Mouse (Mus musculus): ENCODE measurements around the gene Plaur. TPM values are rescaled to one million over a fixed set of nuclear protein-coding genes. Genes with fewer than 3 reads are reported as not detected.
"Not testable (repeated sequence)": the region's sequence is repeated elsewhere in the genome, so short reads cannot be mapped to it uniquely, and the experiment has no call there.

Plaur gene
- total RNA-seq, 2 experiments from 2014 or later = 2.5 to 3.7 TPM

DNA sequence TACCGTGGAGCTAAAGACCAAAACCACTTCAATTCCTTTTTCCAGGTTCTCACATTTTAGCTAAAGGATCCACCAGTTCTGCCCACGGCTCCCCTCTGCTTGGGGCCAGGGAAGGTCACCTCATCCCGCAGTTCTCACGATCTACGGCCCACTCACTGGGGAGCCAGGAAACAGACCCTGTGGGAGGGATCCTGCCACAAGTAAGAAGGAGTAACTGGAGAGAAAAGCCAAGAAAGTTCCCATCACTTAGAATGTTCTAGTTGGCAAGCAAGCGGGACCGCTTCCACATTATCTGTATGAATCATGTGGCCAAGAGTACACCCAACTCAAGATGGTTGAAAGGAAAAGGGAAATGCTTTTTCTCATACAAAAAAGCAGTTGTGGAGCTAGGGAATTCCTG lies 14.6 kb downstream of the Plaur start:
- DNase-seq (ENCODE audit: low spot score in 2 of 2) = no peak

DNA sequence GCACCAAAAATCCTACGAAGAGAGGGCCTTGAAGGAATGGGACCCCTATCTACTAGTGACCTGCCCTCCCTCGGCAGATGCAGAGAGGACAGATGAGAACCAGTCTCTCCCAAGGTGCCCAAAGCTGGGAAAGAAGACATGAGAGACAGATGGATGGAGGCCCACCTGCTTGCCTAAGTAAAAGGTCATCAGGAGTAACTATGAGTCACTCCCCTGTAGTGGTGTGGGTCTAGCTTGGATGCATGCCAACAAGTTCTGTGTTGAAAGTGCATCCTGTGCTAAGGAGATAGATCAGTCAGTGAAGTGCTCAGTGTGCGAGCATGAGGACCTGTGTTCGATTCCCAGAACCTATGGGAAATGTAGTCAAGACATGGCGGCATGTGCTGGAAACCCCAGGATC lies 16.6 kb downstream of the Plaur start:
- no peak for DNase-seq (ENCODE audit: low spot score in 2 of 2)

DNA sequence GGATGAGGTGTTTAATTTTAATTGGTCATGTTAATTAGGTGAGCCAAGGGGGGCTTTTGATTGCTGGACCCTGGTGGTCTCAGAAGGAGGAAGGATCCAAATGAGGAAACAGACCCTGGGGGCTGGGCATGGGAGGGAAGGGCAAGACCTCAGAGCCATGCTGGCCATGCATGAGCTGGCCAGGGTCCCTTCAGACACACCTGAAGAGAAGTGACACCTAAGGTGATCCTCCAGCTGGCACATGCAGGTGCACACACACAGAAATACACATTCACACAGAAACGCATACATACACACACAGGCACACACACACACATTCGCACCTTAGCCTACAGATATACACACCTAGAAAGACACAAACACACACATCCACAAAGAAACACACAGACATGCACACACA lies 17.4 kb downstream of the Plaur start:
- no peak for DNase-seq (ENCODE audit: low spot score in 2 of 2)

DNA sequence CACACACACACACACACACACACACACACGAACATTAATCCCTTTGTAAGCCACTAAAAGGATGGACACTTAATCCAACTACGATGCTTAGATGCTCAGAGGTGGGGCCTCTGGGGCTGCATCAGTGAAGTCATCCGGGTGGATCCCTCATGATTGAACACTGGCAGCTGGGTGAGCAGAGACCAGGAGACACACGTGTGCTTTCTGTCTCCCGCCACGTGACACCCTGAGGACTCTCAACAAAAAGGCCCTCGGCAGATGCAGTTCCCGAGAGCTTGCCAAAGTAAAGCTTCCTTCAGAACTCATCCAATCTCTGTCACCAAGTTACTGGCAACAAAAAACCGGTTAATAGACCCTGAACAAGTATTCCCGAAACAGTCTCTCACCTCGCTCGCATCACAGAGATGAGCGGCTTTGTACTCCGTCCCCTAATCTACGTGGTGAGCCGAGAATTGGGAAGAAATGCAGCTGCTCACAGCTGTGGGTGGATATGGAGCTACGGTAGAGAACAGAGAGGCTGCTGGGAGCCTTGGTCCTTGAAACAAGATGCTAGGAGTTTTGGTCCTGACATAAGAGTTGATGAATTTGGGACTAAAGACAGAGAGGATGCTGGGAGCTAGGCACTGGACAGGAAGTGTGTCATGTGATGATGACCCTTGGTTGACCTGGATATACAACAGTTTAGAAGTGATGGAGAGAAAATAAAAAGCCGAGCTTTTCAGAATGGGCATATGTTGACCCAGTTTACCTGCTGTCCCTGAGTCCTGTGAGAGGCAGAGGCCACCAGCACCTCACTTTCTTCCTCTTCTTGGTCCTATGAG lies 18.0 kb downstream of the Plaur start:
- DNase-seq (ENCODE audit: low spot score in 2 of 2) = no peak

DNA sequence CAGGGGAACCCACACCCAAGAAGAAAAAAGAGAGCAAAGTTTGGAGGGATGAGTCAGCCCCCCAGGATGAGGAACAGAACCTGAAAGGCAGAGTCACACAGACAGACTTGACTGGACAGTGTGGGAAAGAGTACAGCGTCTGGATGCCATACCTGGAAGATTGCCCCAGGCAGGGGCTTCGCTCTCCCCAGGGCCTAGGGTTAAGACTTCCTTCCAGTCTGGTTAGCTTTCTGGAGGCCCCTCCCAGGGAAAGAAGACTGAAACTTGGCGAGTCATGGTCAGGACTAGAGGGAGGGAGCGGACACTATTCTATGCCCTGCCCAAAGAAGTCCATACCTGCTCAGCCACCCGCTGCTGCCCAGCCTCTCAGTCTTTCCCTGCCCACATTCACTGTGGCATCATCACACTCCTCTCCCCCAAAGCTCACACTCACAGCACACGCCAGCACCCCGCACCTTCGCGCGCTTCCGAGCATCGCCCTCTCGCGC lies 18.7 kb downstream of the Plaur start:
- no peak for DNase-seq (ENCODE audit: low spot score in 2 of 2)

DNA sequence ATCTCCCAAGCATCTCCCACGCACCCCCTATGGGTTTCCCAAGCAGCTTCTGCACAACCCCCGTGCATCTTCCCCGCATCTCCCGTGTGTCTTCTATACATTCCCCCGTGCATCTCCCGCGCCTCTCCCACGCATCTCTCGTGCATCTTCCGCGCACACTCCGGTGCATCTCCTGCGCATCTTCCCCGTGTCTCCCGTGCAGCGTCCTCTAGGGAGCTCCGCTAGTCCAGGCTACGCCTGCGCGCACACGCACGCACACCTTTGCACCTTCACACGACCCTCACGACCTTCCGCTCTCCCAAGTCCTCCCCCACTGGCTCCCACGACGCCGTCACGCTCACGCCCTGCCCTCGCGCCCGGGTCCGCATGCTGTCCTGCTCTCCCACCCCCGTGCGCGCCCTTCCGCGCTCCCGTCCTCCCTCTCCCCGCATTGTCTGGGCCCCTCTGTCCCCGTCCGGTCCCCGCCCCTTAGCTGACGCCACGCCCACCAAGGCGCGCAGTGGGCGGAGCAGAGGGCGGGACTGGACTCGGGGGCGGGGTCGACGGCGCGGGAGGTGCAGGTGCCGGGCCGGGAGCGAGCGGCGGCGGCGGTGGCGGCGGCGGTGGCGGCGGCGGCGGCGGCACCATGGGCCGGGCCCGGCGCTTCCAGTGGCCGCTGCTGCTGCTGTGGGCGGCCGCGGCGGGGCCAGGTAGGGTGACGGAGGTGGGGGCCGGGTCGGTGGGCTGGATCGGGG lies 19.4 kb downstream of the Plaur start, which contains the start of gene Cadm4:
Cadm4 (plus strand) TSS at position 550 of the 734 bp plus-strand sequence.
- peak; percentile 61 to 73 for DNase-seq (ENCODE audit: low spot score in 2 of 2)

DNA sequence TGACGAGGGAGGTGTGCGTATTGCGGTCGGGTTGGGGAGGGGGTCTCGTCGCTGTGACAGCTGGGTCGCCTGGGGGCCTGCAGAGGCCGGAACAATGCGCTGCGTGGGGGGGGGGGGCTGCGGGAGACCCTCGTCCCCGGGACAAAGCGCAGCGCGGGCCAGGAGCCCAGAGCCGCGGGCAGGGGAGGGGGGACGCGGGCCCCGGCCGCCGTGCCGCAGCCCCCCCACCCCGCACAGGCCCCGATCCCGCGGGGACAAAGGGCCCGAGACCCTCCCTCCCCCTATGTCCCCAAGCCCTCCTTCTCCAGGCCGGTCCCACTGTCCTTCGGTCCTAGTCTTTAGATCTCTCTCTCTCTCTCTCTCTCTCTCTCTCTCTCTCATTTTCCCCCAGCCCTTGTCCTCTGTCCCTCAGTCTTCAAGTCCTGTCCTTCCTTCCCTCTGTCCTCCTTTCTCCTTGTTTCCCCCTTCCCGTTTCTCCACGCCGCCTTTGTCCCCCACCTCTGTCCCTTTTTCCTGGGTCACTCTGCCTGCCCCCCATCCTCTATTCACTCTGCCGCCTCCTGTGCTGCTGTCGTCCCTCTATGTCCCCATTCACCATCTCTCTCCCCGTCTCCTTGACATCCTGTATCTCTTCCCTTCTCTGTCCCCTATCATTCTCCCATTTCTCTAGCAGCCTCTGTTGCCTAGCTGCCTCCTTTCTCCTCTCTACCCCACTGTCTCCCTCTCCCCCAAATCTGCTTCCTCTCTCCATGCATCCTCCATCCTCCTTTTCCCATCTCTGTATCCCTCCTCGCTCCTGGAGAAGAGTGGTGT lies 20.1 kb downstream of the Plaur start:
- DNase-seq (ENCODE audit: low spot score in 2 of 2) = no peak

DNA sequence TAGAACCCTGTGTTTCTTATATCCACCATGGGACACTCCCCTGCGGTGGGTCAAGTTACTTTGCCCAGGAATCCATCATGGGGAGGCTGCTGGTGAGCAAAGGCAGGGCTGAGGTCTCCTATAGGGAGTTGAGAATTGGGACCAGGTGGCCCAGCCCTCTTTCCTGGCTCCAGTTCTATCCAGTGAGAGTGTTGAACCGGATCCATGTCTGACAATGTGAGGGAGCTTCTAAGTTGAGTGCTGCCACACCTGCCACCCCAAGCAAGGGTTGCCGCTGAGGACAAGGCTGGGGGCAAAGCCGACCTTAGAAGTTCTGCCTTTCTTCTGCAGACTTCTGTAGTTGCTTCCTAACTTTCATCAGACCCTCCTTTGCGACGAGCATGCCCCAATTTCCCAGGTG lies 21.0 kb downstream of the Plaur start:
- not testable (repeated sequence) for DNase-seq (ENCODE audit: low spot score in 2 of 2)

DNA sequence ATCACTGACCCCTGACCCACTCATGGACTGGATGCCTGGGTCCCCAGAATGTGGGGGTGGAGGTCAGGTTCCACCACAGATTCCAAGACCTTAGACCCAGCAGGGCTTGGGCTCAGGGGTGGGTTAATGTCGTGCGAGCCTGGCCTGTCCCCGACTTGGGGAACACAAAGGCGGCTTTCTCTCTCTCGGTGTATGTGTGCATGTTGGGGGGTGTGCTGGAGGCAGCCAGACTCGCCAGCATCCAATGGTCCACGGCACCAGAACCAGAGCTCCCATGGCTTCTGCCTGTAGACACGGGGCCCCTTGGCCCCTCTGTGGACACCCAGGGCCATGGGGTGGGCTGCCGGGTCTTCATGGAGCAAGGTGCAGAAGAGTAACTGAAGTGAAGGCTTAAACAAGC lies 23.2 kb downstream of the Plaur start:
- DNase-seq (ENCODE audit: low spot score in 2 of 2) = no peak

DNA sequence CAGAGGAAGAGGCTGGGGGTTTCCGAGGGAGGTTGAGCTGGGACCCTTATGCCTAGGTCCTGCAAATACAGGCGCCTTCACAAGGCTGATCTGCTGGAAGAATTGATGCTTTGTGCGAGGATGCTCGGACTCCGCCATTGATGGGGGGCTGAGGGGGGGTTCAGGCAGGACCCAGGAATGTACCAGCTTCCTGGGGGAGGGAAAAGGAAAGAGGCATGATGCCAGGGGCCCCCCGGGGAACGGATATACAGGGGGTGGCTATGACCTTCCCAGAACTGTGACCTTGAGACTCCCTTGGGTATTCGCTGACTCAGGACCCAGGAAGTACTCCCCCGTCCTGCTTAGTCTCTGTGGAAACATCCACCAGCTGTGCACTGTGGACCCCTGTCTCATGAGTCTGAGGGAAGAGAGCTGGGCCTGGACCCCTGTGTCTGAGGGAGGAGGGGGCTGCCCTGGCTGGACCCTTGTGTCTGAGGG lies 24.4 kb downstream of the Plaur start:
- no peak for DNase-seq (ENCODE audit: low spot score in 2 of 2)

DNA sequence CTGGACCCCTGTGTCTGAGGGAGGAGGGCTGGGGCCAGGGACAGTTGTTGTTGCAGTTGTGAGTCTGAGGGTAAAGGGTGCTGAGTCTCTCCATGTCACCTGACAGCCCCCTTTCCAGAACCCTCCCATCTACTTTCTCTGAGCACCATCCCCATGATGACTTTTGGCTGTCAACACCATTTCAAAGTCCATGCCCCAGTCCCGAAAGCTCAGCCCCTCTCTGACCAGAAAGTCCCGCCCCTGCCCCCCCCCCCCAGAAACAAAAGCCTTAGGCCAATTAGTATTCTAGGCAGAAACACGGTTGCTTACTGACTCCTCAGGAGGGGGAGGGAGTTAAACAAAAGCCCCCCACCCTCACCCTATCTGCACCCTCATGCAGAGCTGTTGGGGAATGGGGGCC lies 25.1 kb downstream of the Plaur start:
- no peak for DNase-seq (ENCODE audit: low spot score in 2 of 2)

DNA sequence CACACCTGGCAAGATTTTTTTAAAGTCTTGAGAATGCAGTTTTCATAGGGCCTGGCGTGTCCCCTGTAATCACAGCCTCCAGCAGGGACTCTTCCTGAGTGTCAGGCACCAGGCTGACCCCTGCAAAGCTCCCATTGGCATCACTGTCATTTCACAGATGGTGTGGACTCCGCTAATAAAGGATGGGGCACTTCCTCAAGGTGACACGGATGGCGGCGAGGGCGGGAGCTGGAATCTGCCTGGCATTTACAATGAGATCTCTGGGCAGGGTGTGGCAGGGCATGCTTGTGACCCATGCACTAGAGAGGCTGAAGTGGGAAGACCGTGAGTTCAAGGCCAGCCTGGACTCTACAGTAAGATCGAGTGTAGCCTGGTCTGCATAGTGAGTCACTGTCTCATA lies 26.0 kb downstream of the Plaur start:
- DNase-seq (ENCODE audit: low spot score in 2 of 2) = no peak

DNA sequence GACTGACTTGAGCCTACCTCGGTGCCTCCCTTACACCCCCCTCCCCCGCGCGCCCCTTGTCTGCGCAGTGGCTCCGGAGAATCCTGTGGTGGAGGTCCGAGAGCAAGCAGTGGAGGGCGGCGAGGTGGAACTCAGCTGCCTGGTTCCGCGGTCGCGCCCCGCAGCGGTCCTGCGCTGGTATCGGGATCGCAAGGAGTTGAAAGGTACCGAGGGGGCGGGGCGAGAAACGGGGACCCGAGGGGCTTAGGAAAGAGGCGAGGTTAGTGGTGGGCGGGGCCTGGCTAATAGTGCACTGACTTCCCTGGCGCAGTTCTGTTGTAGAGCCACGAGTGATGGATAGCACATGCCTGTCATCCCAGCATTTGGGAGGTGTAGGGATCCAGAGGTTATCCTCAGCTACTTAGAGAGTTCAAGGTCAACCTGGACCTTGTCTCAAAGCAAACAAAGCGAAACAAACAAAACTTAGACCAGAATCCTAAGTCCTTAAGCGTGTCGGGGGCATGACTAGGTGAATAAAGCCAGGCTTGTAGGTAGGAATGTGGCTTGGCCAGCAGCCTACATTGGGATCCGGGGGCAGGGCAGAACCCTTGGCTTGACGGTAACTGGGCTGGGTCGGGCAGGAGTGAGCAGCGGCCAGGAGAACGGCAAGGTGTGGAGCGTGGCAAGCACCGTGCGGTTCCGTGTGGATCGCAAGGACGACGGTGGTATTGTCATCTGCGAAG lies 37.7 kb downstream of the Plaur start:
- DNase-seq (ENCODE audit: low spot score in 2 of 2) = no peak

DNA sequence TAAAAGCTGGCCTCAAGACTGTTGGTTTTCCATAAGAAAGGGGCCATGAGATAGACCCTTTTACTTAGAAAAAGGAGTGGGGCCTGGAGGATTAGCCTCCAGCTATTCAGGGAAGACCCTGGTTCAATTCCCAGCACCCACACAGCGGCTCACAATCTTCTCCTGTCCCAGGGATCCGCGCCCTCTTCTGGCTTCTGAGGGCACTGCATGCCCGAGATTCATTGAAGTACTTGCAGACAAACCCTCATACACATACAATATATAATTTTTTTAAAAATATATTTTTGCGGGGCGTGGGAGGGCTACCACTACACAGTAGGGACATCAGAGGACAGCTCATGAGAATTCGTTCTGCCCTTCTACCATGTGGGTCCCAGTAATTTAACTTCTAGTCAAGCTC lies 38.6 kb downstream of the Plaur start:
- no peak for DNase-seq (ENCODE audit: low spot score in 2 of 2)

DNA sequence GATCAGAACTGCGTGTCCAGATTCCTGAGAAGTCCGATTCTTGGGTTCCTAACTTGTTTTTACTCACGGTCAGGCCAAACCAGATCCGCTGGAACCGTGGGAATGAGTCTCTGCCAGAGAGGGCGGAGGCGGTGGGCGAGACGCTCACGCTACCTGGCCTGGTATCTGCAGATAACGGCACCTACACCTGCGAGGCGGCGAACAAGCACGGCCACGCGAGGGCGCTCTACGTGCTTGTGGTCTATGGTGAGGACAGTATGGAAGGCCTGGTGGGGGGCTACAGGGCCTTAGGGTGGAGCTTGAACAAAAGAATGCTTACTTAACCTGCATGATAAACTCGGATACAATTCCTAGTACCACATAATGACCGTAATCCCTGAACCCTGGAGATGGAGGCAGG lies 39.2 kb downstream of the Plaur start:
- no peak for DNase-seq (ENCODE audit: low spot score in 2 of 2)

DNA sequence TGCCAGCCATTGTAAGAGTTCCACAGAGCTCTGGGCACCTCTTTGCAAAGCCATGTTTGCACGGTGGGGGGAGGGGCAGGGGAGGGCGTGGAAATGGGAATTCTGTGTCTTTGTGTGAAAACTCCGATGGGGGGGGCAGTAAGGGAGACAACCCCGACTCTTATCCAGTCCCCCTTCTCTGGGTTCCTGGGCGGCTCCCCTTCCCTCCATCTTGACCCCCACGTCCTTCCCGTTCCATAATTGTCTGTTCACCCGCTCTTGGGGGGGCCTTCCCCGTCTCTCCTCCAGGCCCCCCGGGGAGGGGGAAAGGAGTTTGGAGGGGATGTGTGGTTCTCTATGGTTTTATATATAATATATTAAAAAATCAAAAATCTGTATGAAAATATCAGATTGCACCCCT lies 41.7 kb downstream of the Plaur start:
- no peak for DNase-seq (ENCODE audit: low spot score in 2 of 2)

DNA sequence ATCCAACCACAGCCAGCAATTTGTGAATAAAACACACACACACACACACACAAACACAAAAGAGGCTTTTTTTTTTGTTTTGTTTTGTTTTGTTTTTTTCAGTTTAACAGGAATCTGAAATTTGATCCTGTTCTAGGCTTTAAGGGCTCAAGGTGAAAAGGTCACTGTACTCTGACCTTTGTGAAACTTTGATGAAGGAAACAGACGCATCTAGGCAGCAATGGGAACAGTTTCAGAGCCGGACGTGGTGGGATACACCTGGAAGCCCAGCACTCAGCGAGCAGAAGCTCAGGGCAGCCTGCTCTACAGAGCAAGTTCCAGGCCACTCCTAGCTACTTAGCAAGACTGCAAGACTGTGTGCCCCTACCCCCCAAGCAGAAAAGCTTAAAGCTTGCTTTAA lies 42.6 kb downstream of the Plaur start:
- no peak for DNase-seq (ENCODE audit: low spot score in 2 of 2)

DNA sequence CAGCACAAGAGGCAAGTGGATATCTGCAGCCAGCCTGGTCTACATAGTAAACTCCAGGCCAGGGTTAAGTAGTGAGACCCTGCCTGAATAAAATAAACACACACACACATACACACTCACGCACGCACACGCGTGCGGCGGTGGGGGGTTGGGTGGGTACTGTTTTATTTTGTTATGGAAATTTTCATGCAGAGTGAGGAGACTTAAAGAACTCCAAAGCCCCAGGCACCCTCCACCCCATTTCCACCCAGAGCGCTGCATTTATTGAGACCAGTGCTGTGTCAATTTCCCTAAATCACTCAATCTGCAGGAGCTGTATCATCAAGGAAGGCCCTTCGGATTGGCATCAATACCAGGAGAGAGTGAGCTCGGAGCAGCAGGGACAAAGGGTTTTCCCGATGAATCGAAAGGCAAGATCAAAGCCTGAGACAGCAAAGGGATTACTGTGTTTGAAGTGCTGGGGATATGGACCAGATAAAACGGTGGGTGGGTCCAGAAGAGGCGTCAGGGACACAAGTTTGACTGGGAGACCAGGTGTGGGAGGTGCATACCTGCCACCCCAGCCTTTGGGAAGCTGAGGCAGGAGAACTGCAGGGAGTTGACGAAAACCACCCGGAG lies 43.3 kb downstream of the Plaur start:
- no peak for DNase-seq (ENCODE audit: low spot score in 2 of 2)

DNA sequence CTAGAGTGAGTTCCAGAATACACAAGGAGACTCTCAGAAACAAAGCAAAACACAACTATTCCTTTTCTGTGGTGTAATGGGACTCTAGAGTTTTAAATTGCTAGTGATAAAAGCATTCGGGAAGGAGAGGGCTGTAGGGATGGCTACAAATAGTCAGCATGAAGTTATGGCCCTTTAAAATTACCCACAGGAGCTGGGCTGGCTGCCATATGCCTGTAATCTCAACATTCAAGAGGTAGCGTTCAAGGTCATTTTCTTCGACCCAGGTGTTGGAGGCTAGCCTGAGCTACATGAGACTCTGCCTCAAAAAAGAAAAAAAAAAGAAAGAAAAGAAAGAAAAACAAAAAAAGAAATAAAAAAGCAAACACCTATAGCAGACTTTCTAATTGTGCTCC lies 43.8 kb downstream of the Plaur start:
- DNase-seq (ENCODE audit: low spot score in 2 of 2) = no peak

DNA sequence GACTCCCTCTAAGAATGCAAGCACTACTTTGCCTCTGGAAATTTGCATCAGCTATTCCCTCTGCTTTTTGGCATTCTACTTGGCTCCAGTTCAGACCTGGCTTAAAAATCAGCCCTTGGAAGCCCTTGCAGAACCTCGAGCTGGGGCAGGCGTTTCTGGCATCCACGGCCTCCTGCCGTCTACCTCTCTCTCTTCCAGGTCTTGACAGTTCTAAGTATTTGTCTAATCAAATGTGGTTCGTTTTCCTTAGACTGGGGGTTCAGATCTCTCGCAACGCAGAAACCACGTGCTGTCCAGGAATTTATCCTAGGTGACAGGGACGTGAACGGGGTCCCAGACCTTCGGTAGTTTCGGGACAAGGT lies 44.2 kb downstream of the Plaur start:
- DNase-seq (ENCODE audit: low spot score in 2 of 2) = peak in 1 of 2 experiments; percentile 59
